In the genomic region with DNA sequence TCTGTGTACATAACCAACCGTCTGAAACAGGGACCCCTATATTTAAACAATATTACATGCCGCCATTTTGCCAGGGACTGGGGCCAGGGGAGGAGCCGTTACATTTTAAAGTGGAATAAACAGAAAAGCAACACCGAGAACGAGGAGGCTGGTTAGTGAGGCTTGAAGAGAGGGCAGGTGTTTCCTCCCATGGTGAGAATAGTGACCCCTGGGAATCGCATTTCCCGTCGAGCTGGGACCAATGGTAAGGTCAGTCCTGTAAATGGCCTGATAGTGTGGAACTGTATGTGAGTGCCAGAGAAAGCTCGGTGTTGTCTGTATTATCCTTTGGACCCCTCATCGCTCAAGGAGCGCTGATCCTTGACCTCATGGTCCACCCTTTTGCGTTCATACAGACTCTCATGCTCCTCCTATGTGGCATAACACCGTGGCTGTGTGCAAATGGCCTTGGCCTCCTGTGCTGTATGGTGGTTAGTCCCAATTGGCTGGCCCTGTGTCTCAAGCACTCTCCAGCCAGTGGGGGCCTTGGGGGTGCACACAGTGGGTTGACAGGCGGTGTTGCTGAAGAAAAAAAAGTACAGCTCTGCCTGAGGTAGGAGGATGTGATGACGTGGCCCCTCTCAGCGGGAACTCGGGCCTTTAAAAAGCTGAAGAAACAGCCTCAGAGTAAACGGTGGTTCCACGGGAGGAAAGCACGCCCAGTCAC, we compare ENCODE assay signal across 12 mouse cellular contexts. TPM values are rescaled to one million over a fixed set of nuclear protein-coding genes. Genes with fewer than 3 reads are reported as not detected.
DNase-seq lines count a peak whose midpoint lies in the region; ATAC-seq lines count a peak whose summit lies in the region.
"Had no signal": no experiment of that assay in that cellular context is flagged by ENCODE, and none has a peak within 500 bp of the region (broad histone marks: within the 10 kb centered on the region; RNA-seq: fewer than 3 reads in every experiment).

A gene (plus strand): TSS at position 686 of the 706 bp plus-strand sequence.

- H3K9me3 ChIP-seq in liver, embryonic 16.5 days (replicated peaks; ENCODE audit: control insufficient read depth, low read length), result no peaks in the 10 kb centered on the region
- H3K9me3 ChIP-seq in liver, embryonic 11.5 days (ENCODE audit: control insufficient read depth, low read length), result no peaks in the 10 kb centered on the region
- no peaks in the 10 kb centered on the region for H3K9me3 ChIP-seq in limb, embryonic 10.5 days (replicated peaks)
- no peaks in the 10 kb centered on the region for H3K9me3 ChIP-seq in forebrain, embryonic 15.5 days
- H3K9me3 ChIP-seq: lung, embryonic 15.5 days had no signal

- DNase-seq in liver, embryonic 11.5 days (ENCODE audit: low spot score), result no peak
- DNase-seq in limb, embryonic 10.5 days (ENCODE audit: low spot score), result peak; percentile 3
- DNase-seq in spleen, adult 12 weeks (ENCODE audit: low spot score), result peak; percentile 48
- peak; percentile 77 for DNase-seq in thymus, postnatal 25 days
- DNase-seq in right cerebral cortex, postnatal 36 days (ENCODE audit: low spot score in 2 of 2), result no peak
- DNase-seq in embryo, embryonic 9.5 days (ENCODE audit: extremely low spot score), result no peak
- DNase-seq: kidney, postnatal 14 days had no signal

- H3K27me3 ChIP-seq in liver, embryonic 16.5 days (ENCODE audit: control insufficient read depth, insufficient read depth, low read depth, low read length), result no peaks in the 10 kb centered on the region
- H3K27me3 ChIP-seq in liver, embryonic 11.5 days (replicated peaks; ENCODE audit: control insufficient read depth, insufficient read depth, low read length), result no peaks in the 10 kb centered on the region
- H3K27me3 ChIP-seq in limb, embryonic 10.5 days (ENCODE audit: low read depth, poor library complexity, severe bottlenecking), result no peaks in the 10 kb centered on the region
- no peaks in the 10 kb centered on the region for H3K27me3 ChIP-seq in forebrain, embryonic 15.5 days
- H3K27me3 ChIP-seq: lung, embryonic 15.5 days had no signal

- 68% methylated on average over 20 of the region's 20 CpGs for WGBS in liver, embryonic 16.5 days (ENCODE audit: insufficient replicate concordance)
- WGBS in liver, embryonic 11.5 days, result 80% methylated on average over 20 of the region's 20 CpGs
- WGBS in limb, embryonic 10.5 days, result 81% methylated on average over 20 of the region's 20 CpGs
- WGBS in forebrain, embryonic 15.5 days, result 84% methylated on average over 20 of the region's 20 CpGs

- no peaks in the 10 kb centered on the region for H3K4me1 ChIP-seq in liver, embryonic 16.5 days (ENCODE audit: control insufficient read depth, low read depth, low read length)
- H3K4me1 ChIP-seq in liver, embryonic 11.5 days (replicated peaks; ENCODE audit: control insufficient read depth, insufficient read depth, low read length), result no peaks in the 10 kb centered on the region
- H3K4me1 ChIP-seq in limb, embryonic 10.5 days, result no peaks in the 10 kb centered on the region
- H3K4me1 ChIP-seq in forebrain, embryonic 15.5 days, result 0 out of 2 replicates have a peak, but pooled peaks cover 3% of the 10 kb centered on the region
- H3K4me1 ChIP-seq: lung, embryonic 15.5 days had no signal

- ATAC-seq in liver, embryonic 16.5 days (ENCODE audit: low read depth), result no peak
- no peak for ATAC-seq in liver, embryonic 11.5 days (replicated peaks; ENCODE audit: low FRiP score)
- ATAC-seq in forebrain, embryonic 15.5 days (replicated peaks), result no peak

- H3K9ac ChIP-seq in liver, embryonic 16.5 days (ENCODE audit: low read depth, low read length), result no peak within 1 kb of the TSS
- no peak within 1 kb of the TSS for H3K9ac ChIP-seq in liver, embryonic 11.5 days (ENCODE audit: low read depth, low read length)
- no peak within 1 kb of the TSS for H3K9ac ChIP-seq in forebrain, embryonic 15.5 days (replicated peaks)
- H3K9ac ChIP-seq: hindbrain, embryonic 14.5 days; lung, embryonic 15.5 days had no signal

- no peaks in the 10 kb centered on the region for H3K36me3 ChIP-seq in liver, embryonic 16.5 days (ENCODE audit: control insufficient read depth, insufficient read depth)
- no peaks in the 10 kb centered on the region for H3K36me3 ChIP-seq in liver, embryonic 11.5 days (ENCODE audit: control insufficient read depth, insufficient read depth, low read length)
- H3K36me3 ChIP-seq in limb, embryonic 10.5 days, result no peaks in the 10 kb centered on the region
- H3K36me3 ChIP-seq in forebrain, embryonic 15.5 days, result no peaks in the 10 kb centered on the region
- H3K36me3 ChIP-seq: lung, embryonic 15.5 days had no signal

- peak within 1 kb of the TSS; percentile 50; the same call in 1 of the 2 replicates for H3K27ac ChIP-seq in liver, embryonic 16.5 days (ENCODE audit: low read length)
- no peak within 1 kb of the TSS for H3K27ac ChIP-seq in liver, embryonic 11.5 days (ENCODE audit: low read depth, low read length)
- no peak within 1 kb of the TSS for H3K27ac ChIP-seq in limb, embryonic 10.5 days
- H3K27ac ChIP-seq in forebrain, embryonic 15.5 days (replicated peaks), result no peak within 1 kb of the TSS
- H3K27ac ChIP-seq: hindbrain, embryonic 14.5 days; lung, embryonic 15.5 days had no signal

- no peak within 1 kb of the TSS for H3K4me2 ChIP-seq in liver, embryonic 16.5 days (ENCODE audit: low read depth, low read length)
- no peak within 1 kb of the TSS for H3K4me2 ChIP-seq in liver, embryonic 11.5 days
- H3K4me2 ChIP-seq in forebrain, embryonic 15.5 days (replicated peaks), result no peak within 1 kb of the TSS
- H3K4me2 ChIP-seq: hindbrain, embryonic 14.5 days; lung, embryonic 15.5 days had no signal

- no peak within 1 kb of the TSS for H3K4me3 ChIP-seq in liver, embryonic 16.5 days (ENCODE audit: low read depth, low read length)
- H3K4me3 ChIP-seq in liver, embryonic 11.5 days (ENCODE audit: low read depth, low read length), result no peak within 1 kb of the TSS
- H3K4me3 ChIP-seq in limb, embryonic 10.5 days, result no peak within 1 kb of the TSS
- H3K4me3 ChIP-seq in forebrain, embryonic 15.5 days, result no peak within 1 kb of the TSS
- H3K4me3 ChIP-seq: lung, embryonic 15.5 days had no signal

RNA-seq across cellular contexts. Expression of the gene that starts here (rescaled TPM):
- 2.5 and 2.7 TPM in 2 replicates for polyA plus RNA-seq in liver, embryonic 16.5 days (2015; fragmentation: Nextera tagmentation; extraction: Ambion mirVana)
- polyA plus RNA-seq in liver, embryonic 11.5 days (2014; fragmentation: Nextera tagmentation; extraction: Ambion mirVana), result 0.06 and 0.12 TPM in 2 replicates
- polyA plus RNA-seq in limb, embryonic 10.5 days (2016; fragmentation: Nextera tagmentation; extraction: Ambion mirVana), result not detected in 2 replicates
- polyA plus RNA-seq in forebrain, embryonic 15.5 days (2015; fragmentation: Nextera tagmentation; extraction: Ambion mirVana), result 0.14 TPM in 1 of 2 replicates, not detected in the other
- polyA plus RNA-seq: forebrain, embryonic 11.5 days; hindbrain, embryonic 14.5 days had no signal

Comparison
In these comparisons a context has a peak if more than half of its experiments do, and no peak if none do; other contexts are left out.
1. Peak in DNase-seq in limb, embryonic 10.5 days; RNA of the gene not detected or under 1 TPM.
2. DNase-seq: peak in spleen, adult 12 weeks (single experiment) and thymus, postnatal 25 days (single experiment); none in liver, embryonic 11.5 days (single experiment), right cerebral cortex, postnatal 36 days (0 of 2) and embryo, embryonic 9.5 days (single experiment).